Mouse (Mus musculus) midbrain, embryonic 13.5 days (tissue): Measurements from ENCODE around the gene Neb. TPM values are rescaled to one million over a fixed set of nuclear protein-coding genes. Genes with fewer than 3 reads are reported as not detected.

ENCODE experiments used
- ATAC-seq: fragments of 200-750 bp; cut with Nextera tagmentation; 2 replicates; pipeline ENCODE4 v1.8.0; 2017; ENCODE audit warnings: mild to moderate bottlenecking, moderate TSS enrichment, moderate library complexity
- H3K27ac ChIP-seq: fragments of 300-500 bp; sonication (generic); 2 replicates; pipeline ENCODE4 v1.5.1; 2015; ENCODE audit warnings: inconsistent platforms, mild to moderate bottlenecking, moderate library complexity
- H3K27me3 ChIP-seq: fragments of 300-500 bp; sonication (generic); 2 replicates; pipeline ENCODE4 v1.6.1; 2015; ENCODE audit warnings: mild to moderate bottlenecking, inconsistent platforms
- H3K36me3 ChIP-seq: fragments of 300-500 bp; sonication (generic); 2 replicates; pipeline ENCODE4 v1.6.1; 2015; ENCODE audit warnings: mild to moderate bottlenecking, inconsistent platforms
- H3K4me1 ChIP-seq: fragments of 300-500 bp; sonication (generic); replicated peaks from 2 replicates; pipeline ENCODE4 v1.6.1; 2015; ENCODE audit warnings: inconsistent platforms
- H3K4me2 ChIP-seq: fragments of 300-500 bp; sonication (generic); replicated peaks from 2 replicates; pipeline ENCODE4 v1.6.1; 2015; ENCODE audit warnings: moderate library complexity, mild to moderate bottlenecking, inconsistent platforms
- H3K4me3 ChIP-seq: fragments of 300-500 bp; sonication (generic); replicated peaks from 2 replicates; pipeline ENCODE4 v1.5.1; 2015; ENCODE audit warnings: mild to moderate bottlenecking, inconsistent platforms
- H3K9ac ChIP-seq: fragments of 300-500 bp; sonication (generic); replicated peaks from 2 replicates; pipeline ENCODE4 v1.6.1; 2015; ENCODE audit warnings: mild to moderate bottlenecking, inconsistent platforms
- H3K9me3 ChIP-seq: fragments of 300-500 bp; sonication (generic); 2 replicates; pipeline ENCODE4 v1.6.1; 2016; ENCODE audit warnings: mild to moderate bottlenecking, inconsistent platforms
- WGBS: fragments of 180-500 bp; shearing (Covaris S2); methylation state at CpG from one replicate; pipeline ENCODE4 v1.1.7; 2015; 5-methylcytosine and 5-hydroxymethylcytosine counted together
- polyA plus RNA-seq: library from polyadenylated mRNA; unstranded; fragments of >200 nt; fragmentation: Nextera tagmentation; extraction: Ambion mirVana; gene quantifications from 2 replicates; pipeline ENCODE4 v1.2.1, GENCODE M21; 2015

The Neb gene
- polyA plus RNA-seq, 1 experiment from 2014 or later, result 0.73 TPM

GRCm38 (mm10) chr2:52331761-52332160 is 46.5 kb downstream of the Neb start:
- H3K9me3 ChIP-seq, result no peaks in the 10 kb centered on the region
- H3K4me3 ChIP-seq, result no peak overlapping the region

GRCm38 (mm10) chr2:52327244-52327815 is 50.9 kb downstream of the Neb start:
- no peaks in the 10 kb centered on the region for H3K36me3 ChIP-seq
- H3K27ac ChIP-seq, result no peak overlapping the region
- H3K9me3 ChIP-seq, result no peaks in the 10 kb centered on the region
- no peak overlapping the region for H3K9ac ChIP-seq
- H3K27me3 ChIP-seq, result no peaks in the 10 kb centered on the region
- ATAC-seq, result no peak
- no peak overlapping the region for H3K4me2 ChIP-seq
- H3K4me3 ChIP-seq, result no peak overlapping the region
- no peaks in the 10 kb centered on the region for H3K4me1 ChIP-seq
- 76% methylated on average over 4 of the region's 4 CpGs for WGBS

More at GRCm38 (mm10) chr2:52331761-52332160, 46.5 kb downstream of the Neb start:
- Histone ChIP-seq H3K36me3 (no peaks in the 10 kb centered on the region), H3K9ac (no peak overlapping the region), H3K27ac (no peak overlapping the region), H3K4me1 (no peaks in the 10 kb centered on the region), H3K27me3 (no peaks in the 10 kb centered on the region), H3K4me2 (no peak overlapping the region)
- ATAC-seq, result no peak
- WGBS, result 89% methylated on average over 3 of the region's 3 CpGs

- Histone ChIP-seq H3K36me3 (no peaks in the 10 kb centered on the region), H3K4me2 (no peak overlapping the region), H3K27me3 (no peaks in the 10 kb centered on the region), H3K4me1 (no peaks in the 10 kb centered on the region), H3K4me3 (no peak overlapping the region), H3K27ac (no peak overlapping the region), H3K9ac (no peak overlapping the region), H3K9me3 (no peaks in the 10 kb centered on the region)
- 96% methylated on average over 3 of the region's 3 CpGs for WGBS
- ATAC-seq, result no peak
Measured at GRCm38 (mm10) chr2:52321866-52322265, 56.4 kb downstream of the Neb start.

GRCm38 (mm10) chr2:52320175-52320574 is 58.1 kb downstream of the Neb start:
- ATAC-seq, result no peak
- H3K4me3 ChIP-seq, result no peak overlapping the region
- H3K27ac ChIP-seq, result no peak overlapping the region
- no peaks in the 10 kb centered on the region for H3K4me1 ChIP-seq
- H3K27me3 ChIP-seq, result no peaks in the 10 kb centered on the region
- WGBS, result 96% methylated on average over 2 of the region's 2 CpGs
- no peak overlapping the region for H3K9ac ChIP-seq
- no peak overlapping the region for H3K4me2 ChIP-seq
- H3K36me3 ChIP-seq, result no peaks in the 10 kb centered on the region
- H3K9me3 ChIP-seq, result no peaks in the 10 kb centered on the region

- H3K9me3 ChIP-seq, result no peaks in the 10 kb centered on the region
- 0 out of 2 replicates have a peak, but pooled peaks have one; percentile 48 for ATAC-seq
- no peaks in the 10 kb centered on the region for H3K36me3 ChIP-seq
- no peak overlapping the region for H3K9ac ChIP-seq
- 73% methylated on average over 5 of the region's 5 CpGs for WGBS
- H3K27me3 ChIP-seq, result no peaks in the 10 kb centered on the region
- no peak overlapping the region for H3K4me3 ChIP-seq
- no peak overlapping the region for H3K4me2 ChIP-seq
- H3K27ac ChIP-seq, result no peak overlapping the region
- no peaks in the 10 kb centered on the region for H3K4me1 ChIP-seq
Measured at GRCm38 (mm10) chr2:52319020-52319567, 59.2 kb downstream of the Neb start.

GRCm38 (mm10) chr2:52317471-52317870 is 60.8 kb downstream of the Neb start:
- Histone ChIP-seq H3K4me3 (no peak overlapping the region), H3K4me1 (no peaks in the 10 kb centered on the region), H3K27ac (no peak overlapping the region), H3K27me3 (no peaks in the 10 kb centered on the region), H3K36me3 (no peaks in the 10 kb centered on the region), H3K4me2 (no peak overlapping the region), H3K9me3 (no peaks in the 10 kb centered on the region), H3K9ac (no peak overlapping the region)
- 88% methylated on average over 4 of the region's 4 CpGs for WGBS
- no peak for ATAC-seq

GRCm38 (mm10) chr2:52315737-52316136 is 62.5 kb downstream of the Neb start:
- Histone ChIP-seq H3K36me3 (no peaks in the 10 kb centered on the region), H3K4me2 (no peak overlapping the region), H3K9me3 (no peaks in the 10 kb centered on the region), H3K4me1 (no peaks in the 10 kb centered on the region), H3K9ac (no peak overlapping the region), H3K27me3 (no peaks in the 10 kb centered on the region), H3K4me3 (no peak overlapping the region), H3K27ac (no peak overlapping the region)
- WGBS, result 81% methylated on average over 3 of the region's 3 CpGs
- ATAC-seq, result no peak

GRCm38 (mm10) chr2:52314922-52315730 is 63.1 kb downstream of the Neb start:
- Histone ChIP-seq H3K4me3 (no peak overlapping the region), H3K4me2 (no peak overlapping the region), H3K27ac (no peak overlapping the region), H3K36me3 (no peaks in the 10 kb centered on the region), H3K9me3 (no peaks in the 10 kb centered on the region), H3K9ac (no peak overlapping the region), H3K27me3 (no peaks in the 10 kb centered on the region), H3K4me1 (no peaks in the 10 kb centered on the region)
- WGBS, result 83% methylated on average over 7 of the region's 7 CpGs
- ATAC-seq, result no peak

GRCm38 (mm10) chr2:52310757-52311156 is 67.5 kb downstream of the Neb start:
- H3K4me2 ChIP-seq, result no peak overlapping the region
- H3K27me3 ChIP-seq, result no peaks in the 10 kb centered on the region

GRCm38 (mm10) chr2:52306635-52307034 is 71.6 kb downstream of the Neb start:
- Histone ChIP-seq H3K4me1 (no peaks in the 10 kb centered on the region), H3K27ac (no peak overlapping the region), H3K4me2 (no peak overlapping the region), H3K9ac (no peak overlapping the region), H3K36me3 (no peaks in the 10 kb centered on the region), H3K4me3 (no peak overlapping the region), H3K27me3 (no peaks in the 10 kb centered on the region), H3K9me3 (no peaks in the 10 kb centered on the region)
- 88% methylated on average over 5 of the region's 5 CpGs for WGBS
- ATAC-seq, result no peak

More at GRCm38 (mm10) chr2:52310757-52311156, 67.5 kb downstream of the Neb start:
- no peaks in the 10 kb centered on the region for H3K9me3 ChIP-seq
- H3K4me1 ChIP-seq, result no peaks in the 10 kb centered on the region
- H3K9ac ChIP-seq, result no peak overlapping the region
- no peaks in the 10 kb centered on the region for H3K36me3 ChIP-seq
- no peak overlapping the region for H3K4me3 ChIP-seq
- no peak for ATAC-seq
- H3K27ac ChIP-seq, result no peak overlapping the region
- WGBS, result 90% methylated on average over 4 of the region's 4 CpGs

GRCm38 (mm10) chr2:52304554-52304953 is 73.7 kb downstream of the Neb start:
- H3K4me1 ChIP-seq, result no peaks in the 10 kb centered on the region
- H3K27ac ChIP-seq, result no peak overlapping the region
- H3K9ac ChIP-seq, result no peak overlapping the region
- no peaks in the 10 kb centered on the region for H3K9me3 ChIP-seq
- no peak overlapping the region for H3K4me2 ChIP-seq
- H3K36me3 ChIP-seq, result no peaks in the 10 kb centered on the region
- H3K4me3 ChIP-seq, result no peak overlapping the region
- ATAC-seq, result no peak
- no peaks in the 10 kb centered on the region for H3K27me3 ChIP-seq
- WGBS, result 82% methylated on average over 3 of the region's 3 CpGs

- Histone ChIP-seq H3K4me3 (no peak overlapping the region), H3K4me2 (no peak overlapping the region), H3K36me3 (no peaks in the 10 kb centered on the region), H3K9ac (no peak overlapping the region), H3K4me1 (no peaks in the 10 kb centered on the region), H3K9me3 (no peaks in the 10 kb centered on the region), H3K27ac (no peak overlapping the region), H3K27me3 (no peaks in the 10 kb centered on the region)
- no peak for ATAC-seq
- WGBS, result 97% methylated on average over 1 of the region's 1 CpGs
Measured at GRCm38 (mm10) chr2:52303405-52303804, 74.9 kb downstream of the Neb start.
